Mouse (Mus musculus): ENCODE measurements around the gene Ccdc126.

- TF ChIP-seq CTCF (IDR thresholded peaks at IDR 0.05; ENCODE audit: low read depth, low read length) (no peak), POLR2A (IDR thresholded peaks at IDR 0.05; ENCODE audit: extremely low read depth, insufficient read depth, low read length) (no peak)
Observed at GRCm38 (mm10) chr6:49360420-49360819, 41.3 kb downstream of the Ccdc126 start.
